Mouse (Mus musculus) olfactory bulb, adult 2 months (tissue): Measurements from ENCODE around the gene Prdm2.

Source experiments
- CTCF ChIP-seq: fragments of 200-500 bp; IDR thresholded peaks from 2 replicates; pipeline ENCODE4 v1.5.1; 2012; ENCODE audit warnings: low read depth, mild to moderate bottlenecking, low read length, moderate library complexity; ENCODE audit not compliant: insufficient read depth
- POLR2A ChIP-seq: fragments of 200-500 bp; IDR thresholded peaks from 2 replicates; pipeline ENCODE4 v1.6.1; 2012; ENCODE audit warnings: mild to moderate bottlenecking, low read depth, low read length, moderate library complexity; ENCODE audit not compliant: insufficient read depth

GRCm38 (mm10) chr4:143219316-143219751 is 6.5 kb upstream of the Prdm2 start:
- TF ChIP-seq POLR2A = no peak
- no peak for TF ChIP-seq CTCF
